Mouse (Mus musculus) testis, adult 2 months (tissue): ENCODE results near the gene Ace. TPM values are rescaled to one million over a fixed set of nuclear protein-coding genes. Genes with fewer than 3 reads are reported as not detected.
A peak's percentile ranks its signal among the peaks of the same experiment; 100 is the strongest.

Source experiments
- H3K27ac ChIP-seq: fragments of 200-500 bp; 2 replicates; pipeline ENCODE4 v1.5.1; 2012; ENCODE audit warnings: low read depth, low read length; ENCODE audit not compliant: control insufficient read depth, insufficient read depth
- H3K27me3 ChIP-seq: fragments of 200-500 bp; 2 replicates; pipeline ENCODE4 v1.6.1; 2012; ENCODE audit warnings: mild to moderate bottlenecking, low read length, moderate library complexity; ENCODE audit not compliant: control insufficient read depth, insufficient read depth
- H3K36me3 ChIP-seq: fragments of 200-500 bp; 2 replicates; pipeline ENCODE4 v1.6.1; 2012; ENCODE audit warnings: mild to moderate bottlenecking, low read length; ENCODE audit not compliant: control insufficient read depth, insufficient read depth
- H3K4me1 ChIP-seq: fragments of 200-500 bp; 2 replicates; pipeline ENCODE4 v1.6.1; 2012; ENCODE audit warnings: low read length; ENCODE audit not compliant: control insufficient read depth, insufficient read depth
- H3K4me3 ChIP-seq: fragments of 200-500 bp; 2 replicates; pipeline ENCODE4 v1.5.1; 2012; ENCODE audit warnings: low read depth, mild to moderate bottlenecking, low read length, moderate library complexity, mixed read lengths; ENCODE audit not compliant: control insufficient read depth
- CTCF ChIP-seq: fragments of 200-500 bp; IDR thresholded peaks from 2 replicates; pipeline ENCODE4 v1.5.1; 2012; ENCODE audit warnings: low read depth, mild to moderate bottlenecking, inconsistent platforms, low read length, moderate library complexity; ENCODE audit not compliant: control insufficient read depth, insufficient read depth, insufficient replicate concordance
- POLR2A ChIP-seq: fragments of 200-500 bp; IDR thresholded peaks from 2 replicates; pipeline ENCODE4 v1.6.1; 2012; ENCODE audit warnings: low read depth, mild to moderate bottlenecking, inconsistent platforms, low read length, moderate library complexity; ENCODE audit not compliant: control insufficient read depth
- polyA plus RNA-seq: library from polyadenylated mRNA; depleted of rRNA; stranded (reverse); fragments of >200 nt; gene quantifications from 2 replicates; pipeline ENCODE4 v1.2.3, GENCODE M21; 2012

Ace gene
- polyA plus RNA-seq, 1 experiment = 389 TPM

DNA sequence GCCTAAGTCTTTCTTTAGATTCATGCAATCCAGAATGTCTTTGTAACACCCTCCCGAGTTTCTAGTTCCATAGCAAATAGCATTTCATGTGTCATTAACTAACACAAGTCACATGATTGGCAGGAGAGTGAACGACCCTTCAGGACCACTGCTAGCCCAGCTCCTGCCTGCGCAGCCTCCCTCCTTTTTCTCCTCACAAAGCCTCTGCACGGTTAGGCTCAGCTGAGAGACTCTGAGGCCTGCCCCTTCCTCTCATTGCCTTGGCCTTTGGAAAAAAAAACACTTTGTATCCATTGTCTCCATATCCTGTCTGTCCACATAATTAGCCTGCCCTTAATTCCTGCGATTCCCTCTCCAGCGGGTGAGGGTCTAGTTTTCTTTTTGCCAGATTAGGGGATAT is 10.2 kb upstream of the Ace start:
- Histone ChIP-seq H3K27me3 (no peaks in the 10 kb centered on the region), H3K36me3 (no peaks in the 10 kb centered on the region; the same call in 1 of the 2 replicates), H3K27ac (peak overlapping the region; percentile 33; the same call in 1 of the 2 replicates), H3K4me1 (peaks cover 16% of the 10 kb centered on the region), H3K4me3 (no peak overlapping the region)
- TF ChIP-seq POLR2A = no peak
- no peak for TF ChIP-seq CTCF

DNA sequence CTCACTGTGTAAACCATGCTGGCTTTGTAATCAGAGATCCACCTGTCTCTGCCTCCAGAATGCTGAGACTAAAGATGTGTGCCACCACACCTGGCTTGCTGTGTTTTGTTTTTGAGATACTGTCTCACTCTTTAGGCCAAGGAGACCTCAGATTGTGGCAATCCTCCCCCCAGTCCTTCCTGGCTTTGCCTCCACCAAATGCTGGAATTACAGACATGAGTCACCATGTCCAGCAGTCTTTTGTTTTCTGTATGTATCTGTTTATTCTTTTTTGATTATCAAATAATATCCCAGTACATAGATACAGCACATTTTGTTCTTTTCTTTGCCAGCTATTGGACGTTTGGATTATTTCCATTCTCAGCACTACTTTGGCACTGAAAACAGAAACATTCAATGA is 9.2 kb upstream of the Ace start:
- no peak overlapping the region; the same call in 1 of the 2 replicates for H3K27ac ChIP-seq
- TF ChIP-seq POLR2A = no peak
- TF ChIP-seq CTCF = no peak
- no peaks in the 10 kb centered on the region; the same call in 1 of the 2 replicates for H3K36me3 ChIP-seq

DNA sequence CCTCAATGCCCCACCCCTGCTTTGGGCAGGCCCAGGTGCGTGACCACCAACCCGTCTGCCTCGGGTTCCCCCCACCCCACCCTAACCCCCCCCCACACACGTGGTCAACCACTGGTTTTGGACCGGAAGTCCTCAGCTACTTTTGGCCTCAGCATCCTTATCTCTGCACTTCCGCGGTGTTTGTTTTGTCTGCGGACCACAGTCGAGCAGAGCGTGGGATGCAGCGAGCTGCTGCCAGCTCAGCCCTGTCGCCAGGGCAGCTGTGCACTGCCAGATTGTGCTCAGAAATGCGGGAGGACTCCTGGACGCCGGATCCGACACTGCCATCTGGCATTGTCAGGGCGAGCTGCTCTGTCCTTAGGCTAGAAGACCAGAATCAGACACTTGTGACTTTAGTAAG is 8.4 kb upstream of the Ace start:
- H3K4me1 ChIP-seq = peaks cover 12% of the 10 kb centered on the region
- H3K27ac ChIP-seq = peak overlapping the region; percentile 66
- H3K27me3 ChIP-seq = no peaks in the 10 kb centered on the region
- H3K36me3 ChIP-seq = no peaks in the 10 kb centered on the region
- TF ChIP-seq POLR2A = no peak
- TF ChIP-seq CTCF = no peak
- peak overlapping the region; percentile 48 for H3K4me3 ChIP-seq

More for the DNA sequence above, 9.2 kb upstream of the Ace start:
- H3K4me1 ChIP-seq = peaks cover 12% of the 10 kb centered on the region
- H3K4me3 ChIP-seq = no peak overlapping the region
- no peaks in the 10 kb centered on the region for H3K27me3 ChIP-seq

DNA sequence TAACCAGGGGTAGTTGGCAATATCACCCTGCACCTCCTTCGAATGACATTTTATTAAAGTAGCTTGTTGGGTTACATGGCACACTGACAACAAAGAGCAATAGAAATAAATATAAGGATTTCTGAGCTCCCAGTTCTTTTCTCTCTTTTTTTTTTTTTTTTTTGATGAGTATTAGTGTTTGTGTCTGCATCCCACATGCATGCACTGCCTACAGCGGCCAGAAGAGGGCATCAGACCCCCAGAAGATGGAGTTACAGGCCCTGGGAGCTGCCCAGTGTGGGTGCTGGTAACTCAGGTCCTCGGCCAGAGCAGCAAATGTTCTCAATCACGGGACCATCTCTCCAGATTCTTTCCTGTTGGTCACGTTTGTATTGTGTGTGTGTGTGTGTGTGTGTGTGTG is 3.1 kb upstream of the Ace start:
- Histone ChIP-seq H3K27ac (no peak overlapping the region), H3K36me3 (no peaks in the 10 kb centered on the region), H3K4me3 (no peak overlapping the region), H3K4me1 (peaks cover 17% of the 10 kb centered on the region), H3K27me3 (no peaks in the 10 kb centered on the region)
- TF ChIP-seq POLR2A (no peak), CTCF (peak; percentile 60; the same call in 1 of the 2 replicates)

DNA sequence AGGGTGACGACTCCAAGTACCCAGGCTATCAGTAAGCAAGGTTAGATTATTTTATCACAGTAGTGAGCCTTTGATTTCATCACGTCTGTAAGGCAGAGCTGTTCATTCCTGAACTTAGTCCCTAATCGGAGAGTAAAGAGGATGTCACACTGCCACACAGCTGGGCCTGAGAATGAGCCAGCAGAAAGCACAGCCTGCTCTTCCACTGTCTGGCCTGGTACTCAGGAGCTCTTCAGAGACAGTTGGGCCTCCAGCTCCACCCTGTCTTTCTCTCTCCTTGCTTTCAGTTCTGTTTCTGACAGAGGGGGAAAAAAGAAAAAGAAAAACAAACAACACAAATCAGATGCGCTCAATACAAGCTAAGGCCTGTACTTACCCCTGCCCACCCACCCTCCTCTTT is 1.5 kb upstream of the Ace start:
- peaks cover 14% of the 10 kb centered on the region for H3K4me1 ChIP-seq
- no peak overlapping the region for H3K4me3 ChIP-seq
- no peak overlapping the region for H3K27ac ChIP-seq
- no peaks in the 10 kb centered on the region for H3K27me3 ChIP-seq
- no peaks in the 10 kb centered on the region for H3K36me3 ChIP-seq
- TF ChIP-seq POLR2A (no peak), CTCF (no peak)

DNA sequence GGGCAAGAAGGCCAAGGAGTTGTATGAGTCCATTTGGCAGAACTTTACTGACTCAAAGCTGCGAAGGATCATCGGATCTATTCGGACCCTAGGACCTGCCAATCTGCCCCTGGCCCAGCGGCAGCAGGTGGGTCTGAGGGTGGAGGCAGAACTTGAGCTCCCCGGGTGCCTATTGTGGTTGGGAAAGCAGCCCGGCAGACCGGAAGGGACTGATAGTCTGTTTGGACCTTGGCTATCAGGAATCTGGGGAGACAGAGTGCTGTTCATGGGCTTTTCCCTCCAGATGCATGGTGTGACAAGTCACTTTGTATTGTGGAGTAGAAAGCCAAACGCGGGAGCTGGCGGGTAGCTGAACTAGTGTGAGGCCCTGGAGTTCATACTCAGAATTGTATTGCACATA is 1.2 kb downstream of the Ace start:
- Histone ChIP-seq H3K36me3 (no peaks in the 10 kb centered on the region), H3K27ac (no peak overlapping the region), H3K27me3 (no peaks in the 10 kb centered on the region), H3K4me1 (peaks cover 14% of the 10 kb centered on the region), H3K4me3 (peak overlapping the region; percentile 83)
- TF ChIP-seq CTCF (no peak), POLR2A (no peak)

DNA sequence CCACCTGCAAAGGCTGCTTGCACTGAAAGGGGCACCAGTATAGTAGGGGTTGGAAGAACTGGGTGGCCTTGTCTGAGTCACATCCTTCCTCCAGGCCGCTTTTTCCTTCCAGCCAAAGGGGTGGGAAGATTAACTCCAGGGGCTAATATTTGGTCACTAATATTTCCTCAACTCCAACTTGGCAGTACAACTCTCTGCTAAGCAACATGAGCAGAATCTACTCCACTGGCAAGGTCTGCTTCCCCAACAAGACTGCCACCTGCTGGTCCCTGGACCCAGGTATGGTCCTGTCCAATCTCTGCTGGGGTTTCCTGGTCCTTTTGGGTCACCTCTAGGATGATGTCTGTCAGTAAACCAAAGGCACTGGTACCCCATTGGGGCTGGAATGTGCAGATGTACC is 1.8 kb downstream of the Ace start:
- TF ChIP-seq POLR2A = no peak
- peak; percentile 44; the same call in 1 of the 2 replicates for TF ChIP-seq CTCF
- Histone ChIP-seq H3K4me3 (no peak overlapping the region), H3K27me3 (no peaks in the 10 kb centered on the region), H3K36me3 (no peaks in the 10 kb centered on the region), H3K27ac (no peak overlapping the region), H3K4me1 (peaks cover 14% of the 10 kb centered on the region)

DNA sequence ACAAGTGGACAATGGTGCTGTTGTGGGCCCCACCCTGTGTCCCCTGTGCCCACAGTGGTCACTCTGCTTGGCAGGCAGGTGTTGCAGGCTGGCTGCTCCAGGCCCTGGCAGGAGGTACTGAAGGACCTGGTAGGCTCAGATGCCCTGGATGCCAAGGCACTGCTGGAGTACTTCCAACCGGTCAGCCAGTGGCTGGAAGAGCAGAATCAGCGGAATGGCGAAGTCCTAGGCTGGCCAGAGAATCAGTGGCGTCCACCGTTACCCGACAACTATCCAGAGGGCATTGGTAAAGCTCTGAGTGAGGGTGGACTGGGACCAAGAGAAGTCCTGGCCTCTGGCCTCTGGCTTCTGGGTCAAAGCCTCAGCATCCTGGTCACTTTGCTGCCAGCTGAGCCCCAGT is 6.8 kb downstream of the Ace start:
- Histone ChIP-seq H3K36me3 (no peaks in the 10 kb centered on the region), H3K4me1 (no peaks in the 10 kb centered on the region), H3K27me3 (no peaks in the 10 kb centered on the region), H3K4me3 (peak overlapping the region; percentile 86), H3K27ac (peak overlapping the region; percentile 70)
- TF ChIP-seq POLR2A = no peak; the same call in 1 of the 2 replicates
- no peak for TF ChIP-seq CTCF
